Mouse (Mus musculus) layer of hippocampus, adult 9-10 months (tissue): ENCODE measurements at regions not wholly inside any gene's neighbourhood (a gene's known extent, or its start where the extent isn't known, plus 50 kb on each side); places are given as distances from the start of the nearest gene placed in this dataset.

Experiments used
- DNase-seq: peaks from one replicate; pipeline ENCODE4 v3.0.0; 2022; ENCODE audit warnings: low spot score

GRCm38 (mm10) chr14:48330965-48331622, 114.8 kb upstream of the Tmem260 start:
- DNase-seq, result no peak

- no peak for DNase-seq
These were observed 114.3 kb upstream of the Tmem260 start for GRCm38 (mm10) chr14:48331623-48332000.

- no peak for DNase-seq
These were observed 113.7 kb upstream of the Tmem260 start for GRCm38 (mm10) chr14:48332193-48332592.

GRCm38 (mm10) chr14:48332660-48333059, 113.3 kb upstream of the Tmem260 start:
- DNase-seq, result no peak

- no peak for DNase-seq
These were observed 111.7 kb upstream of the Tmem260 start for GRCm38 (mm10) chr14:48334106-48334809.

- no peak for DNase-seq
These were observed 106.5 kb upstream of the Tmem260 start for GRCm38 (mm10) chr14:48339434-48339833.

GRCm38 (mm10) chr14:48342944-48343343, 103.0 kb upstream of the Tmem260 start:
- DNase-seq, result no peak

- DNase-seq, result no peak
These were observed 100.0 kb upstream of the Tmem260 start for GRCm38 (mm10) chr14:48345956-48346355.

GRCm38 (mm10) chr14:48349392-48350044, 96.4 kb upstream of the Tmem260 start:
- DNase-seq, result no peak

GRCm38 (mm10) chr14:48351652-48352051, 94.3 kb upstream of the Tmem260 start:
- DNase-seq, result no peak

GRCm38 (mm10) chr14:48352825-48353224, 93.1 kb upstream of the Tmem260 start:
- DNase-seq, result no peak

- no peak for DNase-seq
These were observed 91.7 kb upstream of the Tmem260 start for GRCm38 (mm10) chr14:48354176-48354575.

- no peak for DNase-seq
These were observed 88.5 kb upstream of the Tmem260 start for GRCm38 (mm10) chr14:48357441-48357840.

GRCm38 (mm10) chr14:48358487-48359159, 87.3 kb upstream of the Tmem260 start:
- DNase-seq, result peak; percentile 35

- DNase-seq, result no peak
These were observed 84.1 kb upstream of the Tmem260 start for GRCm38 (mm10) chr14:48361820-48362219.

GRCm38 (mm10) chr14:48367006-48367405, 78.9 kb upstream of the Tmem260 start:
- DNase-seq, result peak; percentile 96

GRCm38 (mm10) chr14:48370322-48370721, 75.6 kb upstream of the Tmem260 start:
- DNase-seq, result peak; percentile 92

GRCm38 (mm10) chr14:48371766-48372165, 74.2 kb upstream of the Tmem260 start:
- DNase-seq, result peak; percentile 43

GRCm38 (mm10) chr14:48376112-48376511, 69.8 kb upstream of the Tmem260 start:
- DNase-seq, result no peak
